ENCODE assay signal across 20 mouse cellular contexts in the genomic region with DNA sequence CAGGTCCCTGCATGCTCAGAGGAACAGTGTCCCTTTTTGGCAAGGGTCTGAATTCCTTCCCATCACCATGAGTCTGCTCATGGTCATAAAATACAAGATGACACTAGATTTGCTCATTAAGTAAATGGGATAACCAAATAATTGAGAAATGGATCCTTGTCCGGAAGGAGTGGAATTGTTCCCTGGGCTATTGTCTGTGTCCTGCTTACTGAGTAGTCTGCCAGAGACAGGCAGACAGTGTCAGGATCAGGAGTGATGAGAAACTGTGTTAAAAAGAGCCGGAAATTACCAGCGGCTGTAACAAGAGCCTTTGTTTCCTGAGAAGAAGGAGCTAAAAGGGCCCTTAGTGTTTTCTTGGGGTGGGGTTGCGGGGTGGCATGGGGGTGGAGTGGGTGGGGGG. TPM values are rescaled to one million over a fixed set of nuclear protein-coding genes. Genes with fewer than 3 reads are reported as not detected.
"Had no signal": no experiment of that assay in that cellular context is flagged by ENCODE, and none has a peak within 500 bp of the region (broad histone marks: within the 10 kb centered on the region; RNA-seq: fewer than 3 reads in every experiment).

No protein-coding gene starts in this region.

- H3K36me3 ChIP-seq: limb, embryonic 12.5 days; limb, embryonic 15.5 days; midbrain, embryonic 13.5 days; stomach, embryonic 15.5 days had no signal

- H3K4me1 ChIP-seq: limb, embryonic 12.5 days; limb, embryonic 15.5 days; stomach, embryonic 15.5 days had no signal

- DNase-seq: kidney, adult 2 months; kidney, postnatal 10 days; kidney, postnatal 36 days; left cerebral cortex, postnatal 4 days; liver, postnatal 0 days; lung, embryonic 14.5 days; right cerebral cortex, postnatal 25 days; spleen, adult 18-20 months; thymus, postnatal 25 days had no signal

- H3K9me3 ChIP-seq: limb, embryonic 15.5 days; stomach, embryonic 15.5 days had no signal

- H3K4me2 ChIP-seq: limb, embryonic 12.5 days; limb, embryonic 15.5 days; liver, embryonic 11.5 days; lung, embryonic 14.5 days; midbrain, embryonic 13.5 days; stomach, embryonic 15.5 days had no signal

- H3K27ac ChIP-seq: limb, embryonic 12.5 days; limb, embryonic 15.5 days; liver, embryonic 14.5 days; macrophage; midbrain, embryonic 13.5 days; stomach, embryonic 15.5 days had no signal

- ATAC-seq: liver, postnatal 0 days; lung, postnatal 0 days; midbrain, embryonic 13.5 days had no signal

- H3K4me3 ChIP-seq: limb, embryonic 12.5 days; limb, embryonic 15.5 days; midbrain, embryonic 13.5 days; stomach, embryonic 15.5 days had no signal

- H3K9ac ChIP-seq: limb, embryonic 12.5 days; limb, embryonic 15.5 days; liver, embryonic 14.5 days; liver, postnatal 0 days; lung, embryonic 14.5 days; midbrain, embryonic 13.5 days; stomach, embryonic 15.5 days had no signal

- H3K27me3 ChIP-seq: limb, embryonic 12.5 days; limb, embryonic 15.5 days; midbrain, embryonic 13.5 days; stomach, embryonic 15.5 days had no signal

RNA-seq across cellular contexts. Expression of a gene that starts 52.7 kb away (rescaled TPM):
- total RNA-seq: megakaryocyte, adult 5-6 weeks had no signal
- polyA plus RNA-seq: kidney, embryonic 14.5 days; limb, embryonic 12.5 days; limb, embryonic 15.5 days; liver, embryonic 11.5 days; liver, embryonic 14.5 days; liver, postnatal 0 days; lung, postnatal 0 days; macrophage; stomach, embryonic 15.5 days; thymus, postnatal 0 days had no signal
